Mouse (Mus musculus): ENCODE data around the gene Gm10563.

- TF ChIP-seq CTCF (IDR thresholded peaks at IDR 0.05; ENCODE audit: low read depth, low read length) (no peak), POLR2A (IDR thresholded peaks at IDR 0.05; ENCODE audit: borderline replicate concordance, low read depth, low read length) (no peak)
Measured at GRCm38 (mm10) chr4:155596606-155597005, 48.6 kb downstream of the Gm10563 start.
